Mouse (Mus musculus): ENCODE measurements around the gene Olfr611. TPM values are rescaled to one million over a fixed set of nuclear protein-coding genes. Genes with fewer than 3 reads are reported as not detected.
"Not testable (repeated sequence)": the region's sequence is repeated elsewhere in the genome, so short reads cannot be mapped to it uniquely, and the experiment has no call there.

The Olfr611 gene
- polyA plus RNA-seq, 2 experiments = not detected

DNA sequence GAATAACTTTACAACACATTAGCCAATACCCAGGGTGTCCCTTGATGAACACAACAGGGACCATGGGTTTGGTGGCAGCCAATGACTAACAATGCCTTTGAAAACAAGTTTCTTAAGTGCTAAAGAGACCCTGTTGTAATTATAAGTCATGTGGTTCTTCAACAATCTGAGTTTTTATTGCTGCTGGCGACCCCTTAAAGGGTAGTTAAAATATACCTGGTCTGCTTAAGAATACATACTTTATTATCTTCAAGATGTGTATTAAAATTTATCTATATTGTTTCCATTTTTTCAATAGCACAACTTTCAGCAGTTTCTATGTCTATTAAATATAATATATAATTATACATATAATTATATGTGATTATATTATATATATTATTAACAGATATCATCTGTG lies 22.7 kb downstream of the Olfr611 start, which contains the start of gene Olfr609:
TSS of gene Olfr609 (minus strand) at position 101 of the 400 bp plus-strand sequence.
- WGBS = 42% methylated on average over 1 of the region's 1 CpGs
- no peak for ATAC-seq (ENCODE audit: low FRiP score, low read depth)

DNA sequence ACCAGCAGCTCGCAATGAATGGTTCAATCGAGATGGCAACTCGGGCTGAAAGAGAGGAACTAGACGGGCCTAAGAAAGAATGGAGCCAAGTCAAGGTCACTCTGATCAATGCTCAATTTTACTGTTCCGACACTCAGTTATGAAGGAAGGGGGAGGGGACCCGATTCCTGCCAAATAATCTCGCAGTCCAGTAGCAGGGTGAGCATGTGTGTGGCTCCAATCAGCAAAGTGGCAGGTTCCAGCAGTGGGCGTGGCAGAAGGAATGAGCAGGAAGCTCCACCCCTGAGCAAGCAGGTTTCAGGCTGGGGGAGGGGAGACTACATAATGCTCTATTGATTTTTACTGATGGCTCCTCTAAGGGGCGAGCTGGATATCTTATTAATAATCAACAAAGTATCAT lies 43.5 kb downstream of the Olfr611 start:
- not testable (repeated sequence) for ATAC-seq (ENCODE audit: low FRiP score, low read depth)

More for the DNA sequence above, 22.7 kb downstream of the Olfr611 start, which contains the start of gene Olfr609:
- H3K4me2 ChIP-seq (replicated peaks; ENCODE audit: low read depth, low read length, severe bottlenecking) = no peak within 1 kb of the TSS
- H3K36me3 ChIP-seq (ENCODE audit: control insufficient read depth, insufficient read depth, low read length) = no peaks in the 10 kb centered on the region
- no peak for TF ChIP-seq POLR2A (IDR thresholded peaks at IDR 0.05; ENCODE audit: borderline replicate concordance, extremely low read depth, insufficient read depth, insufficient read length)
- no peaks in the 10 kb centered on the region for H3K9me3 ChIP-seq (ENCODE audit: control insufficient read depth, low read length)
- no peak for DNase-seq (ENCODE audit: low spot score)
- H3K4me1 ChIP-seq (ENCODE audit: control insufficient read depth, insufficient read depth, low read length) = no peaks in the 10 kb centered on the region
- no peak within 1 kb of the TSS for H3K9ac ChIP-seq (ENCODE audit: low read depth, low read length, severe bottlenecking)
- no peak within 1 kb of the TSS for H3K27ac ChIP-seq (replicated peaks; ENCODE audit: low read depth, low read length)
- H3K27me3 ChIP-seq (ENCODE audit: control insufficient read depth, insufficient read depth, low read length) = no peaks in the 10 kb centered on the region
- H3K4me3 ChIP-seq (replicated peaks; ENCODE audit: low read length) = no peak within 1 kb of the TSS

DNA sequence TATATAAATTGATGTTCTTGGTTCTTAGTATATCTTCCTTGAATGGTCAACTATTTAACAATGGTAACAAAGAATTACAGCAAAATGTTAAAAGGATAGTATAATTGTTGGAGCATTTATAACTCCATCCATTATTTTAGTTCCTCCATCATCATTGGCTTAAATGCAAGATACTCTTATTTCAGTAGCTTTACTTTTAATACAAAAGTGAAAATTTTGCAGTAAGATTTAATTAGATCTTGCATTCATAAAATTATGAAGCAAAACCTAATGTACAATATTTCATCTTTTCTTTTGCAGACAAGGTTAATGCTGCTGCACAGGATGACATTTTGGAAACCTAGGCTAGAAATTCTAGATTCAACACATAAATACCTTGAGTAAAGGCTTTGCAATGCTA lies 51.1 kb downstream of the Olfr611 start, which contains the start of gene Olfr608:
TSS of gene Olfr608 (plus strand) at position 301 of the 400 bp plus-strand sequence.
- no peak for TF ChIP-seq POLR2A (IDR thresholded peaks at IDR 0.05; ENCODE audit: borderline replicate concordance, extremely low read depth, insufficient read depth, insufficient read length)
- no peak for DNase-seq (ENCODE audit: low spot score)
- no peaks in the 10 kb centered on the region for H3K4me1 ChIP-seq (ENCODE audit: control insufficient read depth, insufficient read depth, low read length)
- no peak within 1 kb of the TSS for H3K27ac ChIP-seq (replicated peaks; ENCODE audit: low read depth, low read length)
- no peak within 1 kb of the TSS for H3K4me3 ChIP-seq (replicated peaks; ENCODE audit: low read length)
- no peak within 1 kb of the TSS for H3K9ac ChIP-seq (ENCODE audit: low read depth, low read length, severe bottlenecking)
- no peaks in the 10 kb centered on the region for H3K27me3 ChIP-seq (ENCODE audit: control insufficient read depth, insufficient read depth, low read length)
- no peaks in the 10 kb centered on the region for H3K9me3 ChIP-seq (ENCODE audit: control insufficient read depth, low read length)
- H3K36me3 ChIP-seq (ENCODE audit: control insufficient read depth, insufficient read depth, low read length) = no peaks in the 10 kb centered on the region
- no peak for ATAC-seq (ENCODE audit: low FRiP score, low read depth)
- no peak within 1 kb of the TSS for H3K4me2 ChIP-seq (replicated peaks; ENCODE audit: low read depth, low read length, severe bottlenecking)

More for the DNA sequence above, 43.5 kb downstream of the Olfr611 start:
- DNase-seq (ENCODE audit: low spot score); H3K27ac ChIP-seq (replicated peaks; ENCODE audit: low read depth, low read length); H3K9me3 ChIP-seq (ENCODE audit: control insufficient read depth, low read length); H3K27me3 ChIP-seq (ENCODE audit: control insufficient read depth, insufficient read depth, low read length); H3K4me1 ChIP-seq (ENCODE audit: control insufficient read depth, insufficient read depth, low read length); H3K36me3 ChIP-seq (ENCODE audit: control insufficient read depth, insufficient read depth, low read length); H3K4me3 ChIP-seq (replicated peaks; ENCODE audit: low read length); H3K9ac ChIP-seq (ENCODE audit: low read depth, low read length, severe bottlenecking); H3K4me2 ChIP-seq (replicated peaks; ENCODE audit: low read depth, low read length, severe bottlenecking): not testable (repeated sequence)
- WGBS = 85% methylated on average over 9 of the region's 9 CpGs

Other genes starting within 250 kb of the Olfr611 start
- not detected in 2 replicates for gene Olfr596, start 215.2 kb downstream of the Olfr611 start, polyA plus RNA-seq (2012; rRNA removed)
- gene Olfr596, start 215.2 kb downstream of the Olfr611 start, polyA plus RNA-seq (2014; fragmentation: Nextera tagmentation; extraction: Ambion mirVana) = not detected in 2 replicates
- not detected in 2 replicates for gene Olfr597, start 204.5 kb downstream of the Olfr611 start, polyA plus RNA-seq (2012; rRNA removed)
- gene Olfr597, start 204.5 kb downstream of the Olfr611 start, polyA plus RNA-seq (2014; fragmentation: Nextera tagmentation; extraction: Ambion mirVana) = not detected in 2 replicates
- gene Olfr598, start 197.3 kb downstream of the Olfr611 start, polyA plus RNA-seq (2012; rRNA removed) = not detected in 2 replicates
- not detected in 2 replicates for gene Olfr598, start 197.3 kb downstream of the Olfr611 start, polyA plus RNA-seq (2014; fragmentation: Nextera tagmentation; extraction: Ambion mirVana)
- gene Olfr599, start 184.9 kb downstream of the Olfr611 start, polyA plus RNA-seq (2012; rRNA removed) = not detected in 2 replicates
- not detected in 2 replicates for gene Olfr599, start 184.9 kb downstream of the Olfr611 start, polyA plus RNA-seq (2014; fragmentation: Nextera tagmentation; extraction: Ambion mirVana)
- not detected in 2 replicates for gene Olfr600, start 171.2 kb downstream of the Olfr611 start, polyA plus RNA-seq (2012; rRNA removed)
- gene Olfr600, start 171.2 kb downstream of the Olfr611 start, polyA plus RNA-seq (2014; fragmentation: Nextera tagmentation; extraction: Ambion mirVana) = not detected in 2 replicates
- gene Olfr601, start 158.2 kb downstream of the Olfr611 start, polyA plus RNA-seq (2012; rRNA removed) = not detected in 2 replicates
- gene Olfr601, start 158.2 kb downstream of the Olfr611 start, polyA plus RNA-seq (2014; fragmentation: Nextera tagmentation; extraction: Ambion mirVana) = not detected in 2 replicates
- not detected in 2 replicates for gene Olfr603, start 134.7 kb downstream of the Olfr611 start, polyA plus RNA-seq (2012; rRNA removed)
- gene Olfr603, start 134.7 kb downstream of the Olfr611 start, polyA plus RNA-seq (2014; fragmentation: Nextera tagmentation; extraction: Ambion mirVana) = not detected in 2 replicates
- gene Usp17lc, start 105.8 kb downstream of the Olfr611 start, polyA plus RNA-seq (2012; rRNA removed) = not detected in 2 replicates
- gene Usp17lc, start 105.8 kb downstream of the Olfr611 start, polyA plus RNA-seq (2014; fragmentation: Nextera tagmentation; extraction: Ambion mirVana) = not detected in 2 replicates
- not detected in 2 replicates for gene Olfr605, start 75.4 kb downstream of the Olfr611 start, polyA plus RNA-seq (2012; rRNA removed)
- gene Olfr605, start 75.4 kb downstream of the Olfr611 start, polyA plus RNA-seq (2014; fragmentation: Nextera tagmentation; extraction: Ambion mirVana) = not detected in 2 replicates
- gene Olfr606, start 71.8 kb downstream of the Olfr611 start, polyA plus RNA-seq (2012; rRNA removed) = not detected in 2 replicates
- gene Olfr606, start 71.8 kb downstream of the Olfr611 start, polyA plus RNA-seq (2014; fragmentation: Nextera tagmentation; extraction: Ambion mirVana) = not detected in 2 replicates
- gene Olfr607, start 56.7 kb downstream of the Olfr611 start, polyA plus RNA-seq (2012; rRNA removed) = not detected in 2 replicates
- not detected in 2 replicates for gene Olfr607, start 56.7 kb downstream of the Olfr611 start, polyA plus RNA-seq (2014; fragmentation: Nextera tagmentation; extraction: Ambion mirVana)
- gene Olfr608, start 51.0 kb downstream of the Olfr611 start, polyA plus RNA-seq (2012; rRNA removed) = not detected in 2 replicates
- gene Olfr608, start 51.0 kb downstream of the Olfr611 start, polyA plus RNA-seq (2014; fragmentation: Nextera tagmentation; extraction: Ambion mirVana) = not detected in 2 replicates
- gene Olfr609, start 22.8 kb downstream of the Olfr611 start, polyA plus RNA-seq (2012; rRNA removed) = not detected in 2 replicates
- not detected in 2 replicates for gene Olfr609, start 22.8 kb downstream of the Olfr611 start, polyA plus RNA-seq (2014; fragmentation: Nextera tagmentation; extraction: Ambion mirVana)
- not detected in 2 replicates for gene Olfr610, start 8.7 kb downstream of the Olfr611 start, polyA plus RNA-seq (2012; rRNA removed)
- not detected in 2 replicates for gene Olfr610, start 8.7 kb downstream of the Olfr611 start, polyA plus RNA-seq (2014; fragmentation: Nextera tagmentation; extraction: Ambion mirVana)
- not detected in 2 replicates for gene Olfr612, start 21.9 kb upstream of the Olfr611 start, polyA plus RNA-seq (2012; rRNA removed)
- gene Olfr612, start 21.9 kb upstream of the Olfr611 start, polyA plus RNA-seq (2014; fragmentation: Nextera tagmentation; extraction: Ambion mirVana) = not detected in 2 replicates
- not detected in 2 replicates for gene Olfr613, start 27.2 kb upstream of the Olfr611 start, polyA plus RNA-seq (2012; rRNA removed)
- not detected in 2 replicates for gene Olfr613, start 27.2 kb upstream of the Olfr611 start, polyA plus RNA-seq (2014; fragmentation: Nextera tagmentation; extraction: Ambion mirVana)
- not detected in 2 replicates for gene Olfr615, start 35.2 kb upstream of the Olfr611 start, polyA plus RNA-seq (2012; rRNA removed)
- gene Olfr615, start 35.2 kb upstream of the Olfr611 start, polyA plus RNA-seq (2014; fragmentation: Nextera tagmentation; extraction: Ambion mirVana) = not detected in 2 replicates
- not detected in 2 replicates for gene Olfr616, start 48.3 kb upstream of the Olfr611 start, polyA plus RNA-seq (2012; rRNA removed)
- not detected in 2 replicates for gene Olfr616, start 48.3 kb upstream of the Olfr611 start, polyA plus RNA-seq (2014; fragmentation: Nextera tagmentation; extraction: Ambion mirVana)
- not detected in 2 replicates for gene Olfr617, start 52.2 kb upstream of the Olfr611 start, polyA plus RNA-seq (2012; rRNA removed)
- gene Olfr617, start 52.2 kb upstream of the Olfr611 start, polyA plus RNA-seq (2014; fragmentation: Nextera tagmentation; extraction: Ambion mirVana) = not detected in 2 replicates
- gene Olfr618, start 69.3 kb upstream of the Olfr611 start, polyA plus RNA-seq (2012; rRNA removed) = not detected in 2 replicates
- gene Olfr618, start 69.3 kb upstream of the Olfr611 start, polyA plus RNA-seq (2014; fragmentation: Nextera tagmentation; extraction: Ambion mirVana) = not detected in 2 replicates
- not detected in 2 replicates for gene Olfr619, start 79.7 kb upstream of the Olfr611 start, polyA plus RNA-seq (2012; rRNA removed)
- gene Olfr619, start 79.7 kb upstream of the Olfr611 start, polyA plus RNA-seq (2014; fragmentation: Nextera tagmentation; extraction: Ambion mirVana) = not detected in 2 replicates
- gene Olfr620, start 91.7 kb upstream of the Olfr611 start, polyA plus RNA-seq (2012; rRNA removed) = not detected in 2 replicates
- gene Olfr620, start 91.7 kb upstream of the Olfr611 start, polyA plus RNA-seq (2014; fragmentation: Nextera tagmentation; extraction: Ambion mirVana) = not detected in 2 replicates
- gene Olfr622, start 121.9 kb upstream of the Olfr611 start, polyA plus RNA-seq (2012; rRNA removed) = not detected in 2 replicates
- not detected in 2 replicates for gene Olfr622, start 121.9 kb upstream of the Olfr611 start, polyA plus RNA-seq (2014; fragmentation: Nextera tagmentation; extraction: Ambion mirVana)
- gene Olfr623, start 142.9 kb upstream of the Olfr611 start, polyA plus RNA-seq (2012; rRNA removed) = not detected in 2 replicates
- not detected in 2 replicates for gene Olfr623, start 142.9 kb upstream of the Olfr611 start, polyA plus RNA-seq (2014; fragmentation: Nextera tagmentation; extraction: Ambion mirVana)
- gene Olfr624, start 150.3 kb upstream of the Olfr611 start, polyA plus RNA-seq (2012; rRNA removed) = 0.03 TPM in 1 of 2 replicates, not detected in the other
- 0.06 and 0.07 TPM in 2 replicates for gene Olfr624, start 150.3 kb upstream of the Olfr611 start, polyA plus RNA-seq (2014; fragmentation: Nextera tagmentation; extraction: Ambion mirVana)
- not detected in 2 replicates for gene Olfr625-ps1, start 161.9 kb upstream of the Olfr611 start, polyA plus RNA-seq (2012; rRNA removed)
- not detected in 2 replicates for gene Olfr625-ps1, start 161.9 kb upstream of the Olfr611 start, polyA plus RNA-seq (2014; fragmentation: Nextera tagmentation; extraction: Ambion mirVana)
- not detected in 2 replicates for gene Olfr243, start 193.8 kb upstream of the Olfr611 start, polyA plus RNA-seq (2012; rRNA removed)
- not detected in 2 replicates for gene Olfr243, start 193.8 kb upstream of the Olfr611 start, polyA plus RNA-seq (2014; fragmentation: Nextera tagmentation; extraction: Ambion mirVana)
- gene Olfr628, start 209.5 kb upstream of the Olfr611 start, polyA plus RNA-seq (2012; rRNA removed) = not detected in 2 replicates
- gene Olfr628, start 209.5 kb upstream of the Olfr611 start, polyA plus RNA-seq (2014; fragmentation: Nextera tagmentation; extraction: Ambion mirVana) = not detected in 2 replicates
- not detected in 2 replicates for gene Olfr629, start 224.1 kb upstream of the Olfr611 start, polyA plus RNA-seq (2012; rRNA removed)
- not detected in 2 replicates for gene Olfr629, start 224.1 kb upstream of the Olfr611 start, polyA plus RNA-seq (2014; fragmentation: Nextera tagmentation; extraction: Ambion mirVana)
- not detected in 2 replicates for gene Olfr630, start 236.5 kb upstream of the Olfr611 start, polyA plus RNA-seq (2012; rRNA removed)
- not detected in 2 replicates for gene Olfr630, start 236.5 kb upstream of the Olfr611 start, polyA plus RNA-seq (2014; fragmentation: Nextera tagmentation; extraction: Ambion mirVana)